Mouse (Mus musculus): ENCODE data around the gene Grb2.
"Not testable (repeated sequence)": the region's sequence is repeated elsewhere in the genome, so short reads cannot be mapped to it uniquely, and the experiment has no call there.

GRCm38 (mm10) chr11:115645498-115645897, 62.9 kb downstream of the Grb2 start:
- TF ChIP-seq CTCF (IDR thresholded peaks at IDR 0.05; ENCODE audit: extremely low read depth, insufficient read depth, insufficient read length, insufficient replicate concordance); POLR2A (IDR thresholded peaks at IDR 0.05; ENCODE audit: low read depth, low read length): not testable (repeated sequence)

All from spleen, adult 2 months (tissue).